Comparison of ENCODE assay signal across 12 mouse cellular contexts in the genomic region with DNA sequence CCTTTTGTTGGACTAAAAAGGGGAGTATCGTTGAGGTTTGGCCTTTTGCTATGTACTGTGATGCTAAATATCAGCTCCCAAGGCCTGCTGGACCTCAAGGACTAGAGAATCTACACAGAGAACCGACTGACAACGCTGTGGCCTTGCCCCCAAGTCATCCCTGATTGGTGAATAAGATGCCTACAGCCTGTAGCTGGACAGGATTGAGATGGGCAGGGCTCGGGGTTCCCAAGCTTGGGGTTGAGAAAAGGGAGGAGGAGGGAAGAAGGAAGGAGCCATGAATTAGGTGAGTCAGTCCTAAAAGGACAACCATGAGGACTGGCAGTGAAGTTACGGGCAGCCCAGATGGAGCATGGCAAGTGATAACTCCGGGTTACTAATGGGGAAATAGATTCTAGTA.
"Had no signal": no experiment of that assay in that cellular context is flagged by ENCODE, and none has a peak within 500 bp of the region (broad histone marks: within the 10 kb centered on the region; RNA-seq: fewer than 3 reads in every experiment).

No protein-coding gene starts in this region.

- DNase-seq: lung, embryonic 14.5 days; lung, postnatal 10 days; lung, postnatal 4 days; midbrain, embryonic 14.5 days; retina, postnatal 1 day; right cerebral cortex, adult 18-20 months; right cerebral cortex, postnatal 25 days; right cerebral cortex, postnatal 4 days; spleen, adult 18-20 months; thymus, adult 18-20 months; thymus, postnatal 14 days; thymus, postnatal 36 days had no signal
